Mouse (Mus musculus) cerebellum, adult 2 months (tissue): ENCODE data around the gene Upf2. TPM values are rescaled to one million over a fixed set of nuclear protein-coding genes. Genes with fewer than 3 reads are reported as not detected.
"Not testable (repeated sequence)": the region's sequence is repeated elsewhere in the genome, so short reads cannot be mapped to it uniquely, and the experiment has no call there.

Experiments
- DNase-seq, 2 experiments: peaks; one replicate each; pipeline ENCODE4 v3.0.0; 2021
- H3K27ac ChIP-seq: fragments of 200-500 bp; 2 replicates; pipeline ENCODE4 v1.5.1; 2012; ENCODE audit warnings: low read length, control low read depth, inconsistent platforms; ENCODE audit not compliant: insufficient read depth
- H3K27me3 ChIP-seq: fragments of 200-500 bp; 2 replicates; pipeline ENCODE4 v1.6.1; 2012; ENCODE audit warnings: inconsistent platforms, mild to moderate bottlenecking, low read length, moderate library complexity; ENCODE audit not compliant: control insufficient read depth, insufficient read depth
- H3K4me1 ChIP-seq: fragments of 200-500 bp; 2 replicates; pipeline ENCODE4 v1.6.1; 2011; ENCODE audit warnings: low read length; ENCODE audit not compliant: control insufficient read depth, insufficient read depth
- H3K4me3 ChIP-seq: fragments of 200-500 bp; replicated peaks from 2 replicates; pipeline ENCODE3; 2011; ENCODE audit warnings: mild to moderate bottlenecking, low read depth, low read length, control low read depth; ENCODE audit not compliant: insufficient read depth
- CTCF ChIP-seq: fragments of 200-500 bp; IDR thresholded peaks from 2 replicates; pipeline ENCODE4 v1.5.1; 2011; ENCODE audit warnings: low read depth, mild to moderate bottlenecking, control low read depth, low read length, moderate library complexity, borderline replicate concordance; ENCODE audit not compliant: insufficient read depth
- POLR2A ChIP-seq: fragments of 200-500 bp; IDR thresholded peaks from 2 replicates; pipeline ENCODE4 v1.6.1; 2011; ENCODE audit warnings: low read length, control low read depth, borderline replicate concordance; ENCODE audit not compliant: insufficient read depth
- WGBS: fragments of 180-500 bp; shearing (Covaris S2); methylation state at CpG from one replicate; pipeline ENCODE4 v1.1.7; 2018; 5-methylcytosine and 5-hydroxymethylcytosine counted together
- polyA plus RNA-seq: library from polyadenylated mRNA; depleted of rRNA; stranded (reverse); fragments of >200 nt; gene quantifications from 2 replicates; pipeline ENCODE4 v1.2.3, GENCODE M21; 2012

The Upf2 gene
- polyA plus RNA-seq, 1 experiment: 21.8 TPM

DNA sequence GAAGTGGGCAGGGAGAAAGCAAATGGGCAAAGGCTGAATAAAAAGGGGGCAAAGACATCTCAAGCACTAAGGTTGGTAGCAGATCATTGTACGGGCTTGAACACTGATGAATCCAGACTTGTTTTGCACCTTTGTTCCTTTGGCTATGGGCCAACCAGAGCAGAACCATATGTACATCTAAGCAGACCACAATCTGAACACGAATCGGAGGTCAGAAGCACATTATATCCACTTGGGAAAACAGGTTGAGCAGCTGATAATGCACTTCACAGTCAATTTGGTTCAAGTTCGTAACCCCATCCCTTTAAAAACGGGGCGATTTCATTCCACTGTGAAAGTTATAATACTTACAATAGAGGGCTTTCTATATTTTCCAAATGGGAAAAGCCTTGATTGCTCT, 964 bp upstream of the Upf2 start:
- DNase-seq: peak; percentile 32 to 60
- under 1% methylated on average over 6 of the region's 6 CpGs for WGBS
- no peak for TF ChIP-seq POLR2A
- H3K4me3 ChIP-seq: peak overlapping the region; percentile 46
- H3K27ac ChIP-seq: no peak overlapping the region
- no peaks in the 10 kb centered on the region; the same call in 1 of the 2 replicates for H3K4me1 ChIP-seq
- H3K27me3 ChIP-seq: no peaks in the 10 kb centered on the region

DNA sequence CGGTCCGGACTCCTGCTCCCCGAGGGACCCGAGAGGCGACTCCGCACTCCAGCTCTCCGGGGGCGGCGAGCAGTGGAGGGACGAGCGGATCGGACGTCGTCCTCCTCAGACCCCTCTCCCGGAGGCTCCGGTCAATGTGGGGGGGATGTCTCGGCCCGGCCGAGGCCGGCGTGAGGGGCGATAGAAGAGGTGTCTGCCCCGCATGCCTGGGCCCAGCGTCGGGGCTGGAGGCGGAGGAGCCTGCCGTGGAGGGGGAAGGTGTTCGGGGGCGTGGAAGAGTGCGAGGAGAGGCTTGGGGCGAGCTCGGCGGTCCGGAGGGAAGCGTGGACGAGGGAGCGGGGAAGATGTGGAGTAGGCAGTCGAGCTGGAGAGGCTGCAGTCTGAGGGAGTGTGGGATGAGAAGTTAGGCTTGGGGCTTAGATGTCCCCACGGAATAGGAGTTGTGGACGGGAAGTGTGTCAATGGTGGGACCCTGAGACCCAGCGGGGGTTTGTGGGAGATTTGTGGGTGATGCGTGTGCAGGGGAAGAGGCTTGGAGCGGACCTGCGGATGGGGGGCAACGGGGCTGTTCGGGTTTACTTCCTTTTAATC, 447 bp downstream of the Upf2 start:
- no peak for DNase-seq
- no peaks in the 10 kb centered on the region; the same call in 1 of the 2 replicates for H3K4me1 ChIP-seq
- WGBS: under 1% methylated on average over 44 of the region's 46 CpGs
- peak overlapping the region; percentile 84 for H3K27ac ChIP-seq
- peak overlapping the region; percentile 82 for H3K4me3 ChIP-seq
- no peak for TF ChIP-seq CTCF
- no peak for TF ChIP-seq POLR2A
- H3K27me3 ChIP-seq: no peaks in the 10 kb centered on the region

DNA sequence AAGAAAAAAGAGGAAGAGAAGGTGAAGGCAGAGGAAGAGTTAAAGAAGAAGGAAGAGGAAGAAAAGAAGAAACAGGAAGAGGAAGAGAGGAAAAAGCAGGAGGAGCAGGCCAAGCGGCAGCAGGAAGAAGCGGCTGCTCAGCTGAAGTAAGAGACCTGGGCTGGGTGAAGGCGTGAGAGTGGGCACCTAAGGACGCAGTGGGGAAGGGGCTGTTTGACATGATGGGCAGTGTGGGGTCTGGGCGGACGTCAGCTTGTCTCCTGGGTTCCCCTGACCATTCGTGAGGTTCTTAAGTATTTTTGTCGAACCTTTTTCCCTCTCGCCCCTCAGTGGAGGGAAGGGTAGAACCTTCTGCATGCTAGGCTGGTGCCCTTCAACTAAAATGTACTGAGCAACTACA, 6.4 kb downstream of the Upf2 start:
- no peak for DNase-seq
- Histone ChIP-seq H3K4me3 (no peak overlapping the region), H3K27ac (no peak overlapping the region), H3K4me1 (no peaks in the 10 kb centered on the region), H3K27me3 (no peaks in the 10 kb centered on the region)
- WGBS: 93% methylated on average over 9 of the region's 9 CpGs
- TF ChIP-seq CTCF (no peak), POLR2A (no peak)

DNA sequence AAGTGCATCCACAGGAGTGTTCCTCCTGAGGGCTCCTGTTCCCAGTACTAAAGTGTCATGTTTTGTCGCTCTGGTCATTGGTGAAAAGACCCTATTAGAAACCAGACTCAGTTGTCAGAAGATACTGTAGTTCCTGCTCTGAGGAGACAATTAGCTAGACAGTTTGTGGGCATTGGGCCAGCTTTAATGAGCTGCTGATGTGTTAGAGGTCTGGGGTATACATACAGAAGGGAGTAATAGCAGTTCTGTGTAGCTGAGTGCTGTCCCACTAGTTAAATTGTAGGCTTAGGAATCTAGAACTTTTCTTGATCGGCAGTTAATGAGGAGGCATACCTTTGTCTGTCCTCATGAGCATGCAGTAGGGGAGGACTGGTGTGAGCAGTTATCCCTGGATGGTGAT, 11.0 kb downstream of the Upf2 start:
- H3K4me3 ChIP-seq: no peak overlapping the region
- H3K4me1 ChIP-seq: no peaks in the 10 kb centered on the region
- TF ChIP-seq CTCF: no peak
- no peak for TF ChIP-seq POLR2A
- H3K27me3 ChIP-seq: no peaks in the 10 kb centered on the region
- no peak for DNase-seq
- H3K27ac ChIP-seq: no peak overlapping the region
- 65% methylated on average over 2 of the region's 2 CpGs for WGBS

DNA sequence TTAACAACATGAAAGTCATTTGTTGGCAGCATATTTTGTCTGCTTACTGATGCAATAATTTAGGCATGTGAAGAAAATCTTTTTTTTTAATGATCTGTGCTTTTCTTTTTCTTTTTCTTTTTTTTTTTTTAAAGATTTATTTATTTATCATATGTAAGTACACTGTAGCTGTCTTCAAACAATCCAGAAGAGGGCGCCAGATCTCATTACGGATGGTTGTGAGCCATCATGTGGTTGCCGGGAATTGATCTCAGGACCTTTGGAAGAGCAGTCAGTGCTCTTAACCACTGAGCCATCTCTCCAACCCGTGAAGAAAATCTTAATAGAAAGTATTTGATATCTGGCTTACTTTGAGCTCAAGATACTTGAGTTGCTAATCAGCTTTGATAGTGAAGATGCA, 12.5 kb downstream of the Upf2 start:
- DNase-seq, H3K27me3 ChIP-seq, H3K4me1 ChIP-seq, H3K27ac ChIP-seq, H3K4me3 ChIP-seq: not testable (repeated sequence)
- WGBS: 94% methylated on average over 4 of the region's 4 CpGs

DNA sequence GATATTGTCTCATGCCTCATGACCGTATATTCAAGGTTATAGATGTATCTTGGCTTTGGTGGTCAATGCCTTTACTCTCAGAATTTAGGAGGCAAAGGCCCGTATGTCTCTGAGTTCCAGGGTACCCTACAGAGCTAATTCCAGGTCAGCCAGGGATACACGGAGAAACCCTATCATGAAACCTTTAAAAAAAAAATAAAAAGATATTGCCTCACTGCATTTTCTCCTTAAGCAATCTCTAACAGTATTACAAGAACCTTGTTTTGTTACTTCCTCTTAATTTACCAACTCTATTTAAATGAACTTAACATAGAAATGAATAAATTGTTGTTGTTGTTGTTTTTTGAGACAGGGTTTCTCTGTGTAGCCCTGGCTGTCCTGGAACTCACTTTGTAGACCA, 14.7 kb downstream of the Upf2 start:
- Histone ChIP-seq H3K27me3 (no peaks in the 10 kb centered on the region), H3K4me3 (no peak overlapping the region), H3K27ac (no peak overlapping the region), H3K4me1 (no peaks in the 10 kb centered on the region)
- no peak for DNase-seq
- WGBS: 88% methylated on average over 3 of the region's 3 CpGs
- TF ChIP-seq POLR2A (no peak), CTCF (no peak)

DNA sequence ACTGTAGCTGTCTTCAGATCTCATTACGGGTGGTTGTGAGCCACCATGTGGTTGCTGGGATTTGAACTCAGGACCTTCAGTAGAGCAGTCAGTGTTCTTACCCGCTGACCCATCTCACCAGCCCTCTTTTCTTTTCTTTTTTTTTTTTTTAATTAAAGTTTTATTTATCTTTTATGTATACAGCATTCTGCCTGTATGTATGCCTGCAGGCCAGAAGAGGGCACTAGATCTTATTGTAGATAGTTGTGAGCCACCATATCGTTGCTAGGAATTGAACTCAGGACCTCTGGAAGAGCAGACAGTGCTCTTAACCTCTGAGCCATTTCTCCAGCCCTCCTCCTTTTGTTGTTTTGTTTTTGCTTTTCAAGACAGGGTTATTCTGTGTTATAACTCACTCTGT, 19.4 kb downstream of the Upf2 start:
- H3K4me3 ChIP-seq, H3K4me1 ChIP-seq, H3K27ac ChIP-seq, H3K27me3 ChIP-seq, DNase-seq: not testable (repeated sequence)
- WGBS: 96% methylated on average over 3 of the region's 3 CpGs

DNA sequence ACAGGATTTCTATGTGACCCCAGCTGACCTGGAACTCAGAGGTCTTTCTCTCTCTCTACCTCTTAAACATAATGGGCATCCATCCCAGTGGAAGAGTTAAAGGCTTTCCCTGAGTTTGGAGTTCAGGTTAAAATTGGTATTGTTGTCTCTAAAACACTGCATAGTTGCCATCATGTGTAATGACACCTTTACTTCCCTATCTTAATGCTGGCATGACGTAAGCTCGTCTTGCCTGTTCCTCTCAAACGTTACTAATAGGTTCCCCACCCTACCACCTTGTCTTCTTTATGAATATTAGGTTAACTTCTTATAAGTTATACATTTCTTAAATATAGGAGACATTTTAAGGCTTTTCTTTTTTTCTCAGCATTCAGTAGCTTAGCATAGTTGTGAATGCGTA, 26.3 kb downstream of the Upf2 start:
- H3K27ac ChIP-seq: no peak overlapping the region
- no peak overlapping the region for H3K4me3 ChIP-seq
- no peaks in the 10 kb centered on the region for H3K27me3 ChIP-seq
- TF ChIP-seq CTCF (no peak), POLR2A (no peak)
- no peak for DNase-seq
- 0 out of 2 replicates have a peak, but pooled peaks cover under 1% of the 10 kb centered on the region for H3K4me1 ChIP-seq
- WGBS: 94% methylated on average over 4 of the region's 4 CpGs

DNA sequence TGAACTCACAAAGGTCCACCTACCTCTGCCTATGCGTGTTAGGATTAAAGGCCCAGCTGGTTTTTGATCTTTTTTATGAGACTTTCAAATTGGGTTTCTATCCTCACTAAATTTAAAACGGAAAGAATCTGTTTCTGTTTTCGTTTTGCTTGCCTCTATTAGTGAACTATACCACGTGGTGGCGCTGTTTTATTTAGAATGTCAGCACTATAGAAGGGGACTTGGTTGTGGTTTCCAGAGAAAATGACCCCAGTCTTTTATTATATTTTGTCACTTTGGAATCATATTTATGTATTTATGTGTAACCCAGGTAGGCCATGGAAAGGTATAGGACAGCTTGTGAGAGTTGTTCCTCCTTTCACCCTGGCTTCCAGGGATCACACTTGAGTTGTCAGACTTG, 44.3 kb downstream of the Upf2 start:
- Histone ChIP-seq H3K27ac (no peak overlapping the region), H3K4me1 (no peaks in the 10 kb centered on the region), H3K4me3 (no peak overlapping the region), H3K27me3 (no peaks in the 10 kb centered on the region)
- peak in 1 of 2 experiments; percentile 25 for DNase-seq
- TF ChIP-seq POLR2A: no peak
- TF ChIP-seq CTCF: 0 out of 2 replicates have a peak, but pooled peaks have one; percentile 6
- 23% methylated on average over 5 of the region's 5 CpGs for WGBS
